Mouse (Mus musculus) T-helper 1 cell (primary cell): ENCODE measurements around the gene Rpgrip1l.

Experiments
- in situ Hi-C: fragments of 300-600 bp; cut with MboI, MseI; formaldehyde crosslinking; loops from one replicate; pipeline ENCODE4 v1.15.1; 2025; ENCODE audit warnings: high pct_unique_total_duplicates

The Rpgrip1l gene

GRCm38 (mm10) chr8:91278060-91278459, 35.0 kb downstream of the Rpgrip1l start:
- in situ Hi-C loops: no loop called here

GRCm38 (mm10) chr8:91276337-91276736, 36.7 kb downstream of the Rpgrip1l start:
- in situ Hi-C loops: no loop called here

GRCm38 (mm10) chr8:91273493-91273892, 39.6 kb downstream of the Rpgrip1l start:
- in situ Hi-C loops: no loop called here

GRCm38 (mm10) chr8:91269374-91269958, 43.6 kb downstream of the Rpgrip1l start:
- in situ Hi-C loops: loop anchor here (5.0 to 10.0 kb wide), 2 partner anchors 38 to 125 kb away; no protein-coding TSS in a partner anchor

GRCm38 (mm10) chr8:91264564-91264963, 48.5 kb downstream of the Rpgrip1l start:
- in situ Hi-C loops: loop anchor here (10.0 kb wide), 1 partner anchor 120 kb away; no protein-coding TSS in a partner anchor

- in situ Hi-C loops: loop anchor here (10.0 kb wide), 1 partner anchor 119 kb away; no protein-coding TSS in a partner anchor
Observed at GRCm38 (mm10) chr8:91263939-91264338, 49.1 kb downstream of the Rpgrip1l start.

GRCm38 (mm10) chr8:91261598-91261997, 51.5 kb downstream of the Rpgrip1l start:
- in situ Hi-C loops: loop anchor here (10.0 kb wide), 1 partner anchor 117 kb away; no protein-coding TSS in a partner anchor

- in situ Hi-C loops: no loop called here
Observed at GRCm38 (mm10) chr8:91250966-91251365, 62.1 kb downstream of the Rpgrip1l start.

GRCm38 (mm10) chr8:91249758-91250466, 63.1 kb downstream of the Rpgrip1l start:
- in situ Hi-C loops: no loop called here

- in situ Hi-C loops: no loop called here
Observed at GRCm38 (mm10) chr8:91245821-91246454, 67.1 kb downstream of the Rpgrip1l start.

- in situ Hi-C loops: no loop called here
Observed at GRCm38 (mm10) chr8:91242721-91243120, 70.3 kb downstream of the Rpgrip1l start.

- in situ Hi-C loops: no loop called here
Observed at GRCm38 (mm10) chr8:91241873-91242519, 71.1 kb downstream of the Rpgrip1l start.

GRCm38 (mm10) chr8:91241371-91241770, 71.7 kb downstream of the Rpgrip1l start:
- in situ Hi-C loops: no loop called here

- in situ Hi-C loops: no loop called here
Observed at GRCm38 (mm10) chr8:91237191-91237590, 75.9 kb downstream of the Rpgrip1l start.

- in situ Hi-C loops: no loop called here
Observed at GRCm38 (mm10) chr8:91234097-91234496, 79.0 kb downstream of the Rpgrip1l start.

GRCm38 (mm10) chr8:91227421-91227841, 85.6 kb downstream of the Rpgrip1l start:
- in situ Hi-C loops: no loop called here

GRCm38 (mm10) chr8:91224227-91224626, 88.8 kb downstream of the Rpgrip1l start:
- in situ Hi-C loops: no loop called here

- in situ Hi-C loops: no loop called here
Observed at GRCm38 (mm10) chr8:91221841-91222240, 91.2 kb downstream of the Rpgrip1l start.

- in situ Hi-C loops: no loop called here
Observed at GRCm38 (mm10) chr8:91218271-91218670, 94.8 kb downstream of the Rpgrip1l start.

GRCm38 (mm10) chr8:91217062-91217905, 95.8 kb downstream of the Rpgrip1l start:
- in situ Hi-C loops: no loop called here

GRCm38 (mm10) chr8:91214287-91214686, 98.8 kb downstream of the Rpgrip1l start:
- in situ Hi-C loops: no loop called here
